Mouse (Mus musculus): ENCODE data around the gene Rnase9. TPM values are rescaled to one million over a fixed set of nuclear protein-coding genes. Genes with fewer than 3 reads are reported as not detected.

Gene Rnase9
- total RNA-seq (2014; rRNA removed) (not detected in 2 replicates), polyA plus RNA-seq (2015; fragmentation: Nextera tagmentation; extraction: Ambion mirVana) (not detected in 2 replicates)

DNA sequence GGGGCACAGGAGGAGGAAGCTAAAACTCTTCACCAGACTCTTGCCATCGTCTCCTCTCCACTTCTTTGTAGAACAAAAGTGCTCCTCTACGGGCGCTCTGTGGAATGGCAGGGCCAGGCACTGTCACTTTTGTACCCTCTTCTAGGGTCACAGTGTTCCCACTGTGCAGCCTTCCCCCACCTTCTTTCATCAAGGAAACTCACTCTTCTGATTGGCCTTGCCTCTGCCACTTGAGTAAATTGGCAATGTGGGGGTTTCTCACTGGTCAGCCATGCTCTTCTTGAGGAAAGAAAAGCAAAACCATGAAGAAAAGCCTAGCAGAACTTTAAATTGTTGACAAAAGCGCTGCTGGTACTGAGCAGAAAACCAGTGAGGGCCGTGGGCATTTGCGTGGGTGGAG, at the start of gene Rnase9:
Gene Rnase9 (minus strand): TSS at position 101 of the 400 bp plus-strand sequence.
- TF ChIP-seq CTCF (IDR thresholded peaks at IDR 0.05; ENCODE audit: low read depth) = no peak
- no peak for DNase-seq (ENCODE audit: low spot score)
- Histone ChIP-seq H3K4me1 (ENCODE audit: insufficient read depth, low read length) (no peaks in the 10 kb centered on the region), H3K36me3 (ENCODE audit: insufficient read depth, low read length) (no peaks in the 10 kb centered on the region), H3K27me3 (ENCODE audit: insufficient read depth, low read length) (no peaks in the 10 kb centered on the region), H3K27ac (no peak within 1 kb of the TSS), H3K9me3 (ENCODE audit: low read length) (no peaks in the 10 kb centered on the region), H3K9ac (replicated peaks; ENCODE audit: low read length) (no peak within 1 kb of the TSS), H3K4me3 (ENCODE audit: low read length) (no peak within 1 kb of the TSS), H3K4me2 (ENCODE audit: low read depth, low read length) (no peak within 1 kb of the TSS)
- ATAC-seq = no peak
- 58% methylated on average over 6 of the region's 6 CpGs for WGBS

DNA sequence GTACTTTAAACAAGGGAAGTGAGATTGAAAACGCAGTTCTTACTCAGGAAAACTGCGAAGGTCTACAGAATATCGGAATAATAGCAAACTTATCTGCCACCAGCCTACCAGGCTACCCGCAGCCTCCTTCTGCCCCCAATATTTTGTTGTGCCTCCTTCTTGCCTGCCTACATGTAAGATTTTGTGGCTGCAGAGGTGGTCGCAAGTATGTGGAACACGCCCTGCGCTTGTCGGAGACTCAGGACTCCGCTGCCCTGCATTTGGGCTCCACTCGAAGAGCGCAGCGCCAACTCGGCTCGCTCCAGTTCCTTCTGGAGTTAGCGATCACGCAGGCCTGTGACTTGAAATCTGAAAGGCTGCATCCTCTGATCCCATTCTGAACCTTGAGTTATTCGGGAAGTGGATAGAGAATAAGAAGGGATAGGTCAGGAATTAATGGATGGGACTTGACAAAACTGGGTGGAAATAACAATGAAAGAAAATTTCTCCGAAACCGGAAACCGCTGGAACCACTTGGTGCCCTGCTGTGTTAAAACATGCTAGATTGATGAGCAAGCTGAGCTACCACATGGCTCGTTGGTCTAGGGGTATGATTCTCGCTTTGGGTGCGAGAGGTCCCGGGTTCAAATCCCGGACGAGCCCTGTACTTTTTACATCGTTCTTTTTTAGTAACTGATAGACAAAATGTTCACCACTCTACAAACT, 48.6 kb upstream of the Rnase9 start:
- Histone ChIP-seq H3K9me3 (ENCODE audit: low read length) (no peaks in the 10 kb centered on the region), H3K36me3 (ENCODE audit: insufficient read depth, low read length) (no peaks in the 10 kb centered on the region), H3K27ac (peak overlapping the region; percentile 84), H3K27me3 (ENCODE audit: insufficient read depth, low read length) (no peaks in the 10 kb centered on the region), H3K9ac (replicated peaks; ENCODE audit: low read length) (peak overlapping the region; percentile 60), H3K4me1 (ENCODE audit: insufficient read depth, low read length) (no peaks in the 10 kb centered on the region), H3K4me3 (ENCODE audit: low read length) (peak overlapping the region; percentile 63), H3K4me2 (ENCODE audit: low read depth, low read length) (peak overlapping the region; percentile 75)
- WGBS = under 1% methylated on average over 27 of the region's 27 CpGs
- TF ChIP-seq CTCF (IDR thresholded peaks at IDR 0.05; ENCODE audit: low read depth) = no peak
- peak; percentile 90 for DNase-seq (ENCODE audit: low spot score)
- peak; percentile 61 for ATAC-seq

GRCm38 (mm10) chr14:51089674-51090076, 48.0 kb upstream of the Rnase9 start:
- ATAC-seq (no peak), DNase-seq (ENCODE audit: low spot score) (no peak)
- H3K27ac ChIP-seq = peak overlapping the region; percentile 84
- H3K36me3 ChIP-seq (ENCODE audit: insufficient read depth, low read length) = no peaks in the 10 kb centered on the region
- under 1% methylated on average over 15 of the region's 15 CpGs for WGBS
- no peaks in the 10 kb centered on the region for H3K9me3 ChIP-seq (ENCODE audit: low read length)
- no peaks in the 10 kb centered on the region for H3K27me3 ChIP-seq (ENCODE audit: insufficient read depth, low read length)
- no peak for TF ChIP-seq CTCF (IDR thresholded peaks at IDR 0.05; ENCODE audit: low read depth)
- peak overlapping the region; percentile 75 for H3K4me2 ChIP-seq (ENCODE audit: low read depth, low read length)
- peak overlapping the region; percentile 35 for H3K9ac ChIP-seq (replicated peaks; ENCODE audit: low read length)
- H3K4me3 ChIP-seq (ENCODE audit: low read length) = peak overlapping the region; percentile 63
- no peaks in the 10 kb centered on the region for H3K4me1 ChIP-seq (ENCODE audit: insufficient read depth, low read length)

- Histone ChIP-seq H3K9me3 (ENCODE audit: low read length) (no peaks in the 10 kb centered on the region), H3K4me2 (ENCODE audit: low read depth, low read length) (peak overlapping the region; percentile 75), H3K4me1 (ENCODE audit: insufficient read depth, low read length) (no peaks in the 10 kb centered on the region), H3K36me3 (ENCODE audit: insufficient read depth, low read length) (no peaks in the 10 kb centered on the region), H3K9ac (replicated peaks; ENCODE audit: low read length) (peak overlapping the region; percentile 55), H3K4me3 (ENCODE audit: low read length) (peak overlapping the region; percentile 63), H3K27me3 (ENCODE audit: insufficient read depth, low read length) (no peaks in the 10 kb centered on the region), H3K27ac (peak overlapping the region; percentile 84)
- WGBS = under 1% methylated on average over 34 of the region's 34 CpGs
- DNase-seq (ENCODE audit: low spot score) (peak; percentile 97), ATAC-seq (peak; percentile 93)
- TF ChIP-seq CTCF (IDR thresholded peaks at IDR 0.05; ENCODE audit: low read depth) = no peak
These were observed 47.5 kb upstream of the Rnase9 start for GRCm38 (mm10) chr14:51088970-51089673.

DNA sequence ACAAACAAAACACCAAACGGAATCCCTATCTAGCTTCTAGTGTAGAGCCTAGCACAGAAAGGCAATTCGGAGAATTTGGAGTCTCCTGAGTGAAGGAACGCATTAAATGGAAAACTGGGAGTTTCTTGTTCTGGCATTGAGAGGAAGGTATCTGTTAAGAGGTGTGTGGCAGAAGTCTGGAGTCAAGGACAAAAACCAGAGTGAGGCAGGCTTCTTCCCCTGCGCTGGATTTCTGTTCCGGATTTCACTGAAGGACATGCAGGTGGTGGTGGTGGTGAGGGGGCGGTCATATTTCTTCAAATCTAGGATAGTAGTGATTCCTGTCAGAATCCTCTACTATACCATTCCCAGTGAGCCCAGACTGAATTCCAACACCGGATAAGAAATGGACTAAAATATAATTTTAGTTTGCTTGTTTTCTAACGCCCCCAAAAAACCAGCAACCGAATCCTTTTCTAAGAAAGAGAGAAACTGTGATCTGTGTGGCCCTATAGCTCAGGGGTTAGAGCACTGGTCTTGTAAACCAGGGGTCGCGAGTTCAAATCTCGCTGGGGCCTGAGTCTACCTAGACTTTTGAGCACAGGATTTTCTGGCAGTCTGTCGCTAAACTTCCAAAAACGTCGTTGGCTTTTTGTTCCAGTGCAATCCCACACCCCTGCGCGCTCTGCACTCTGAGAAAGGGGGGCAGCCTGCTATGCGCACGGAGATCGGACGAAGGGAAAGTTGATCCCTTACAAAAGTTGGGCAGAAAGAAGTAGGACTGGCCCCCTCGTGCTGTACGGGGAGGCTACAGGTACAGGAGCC, 46.7 kb upstream of the Rnase9 start:
- peak; percentile 30 for ATAC-seq

GRCm38 (mm10) chr14:51087762-51088161, 46.1 kb upstream of the Rnase9 start:
- no peaks in the 10 kb centered on the region for H3K4me1 ChIP-seq (ENCODE audit: insufficient read depth, low read length)
- H3K4me2 ChIP-seq (ENCODE audit: low read depth, low read length) = peak overlapping the region; percentile 75
- peak; percentile 39 for DNase-seq (ENCODE audit: low spot score)
- H3K4me3 ChIP-seq (ENCODE audit: low read length) = peak overlapping the region; percentile 63
- no peak overlapping the region; the same call in 1 of the 2 replicates for H3K9ac ChIP-seq (replicated peaks; ENCODE audit: low read length)
- 11% methylated on average over 9 of the region's 9 CpGs for WGBS
- H3K9me3 ChIP-seq (ENCODE audit: low read length) = no peaks in the 10 kb centered on the region
- no peak for TF ChIP-seq CTCF (IDR thresholded peaks at IDR 0.05; ENCODE audit: low read depth)
- ATAC-seq = no peak
- H3K27ac ChIP-seq = peak overlapping the region; percentile 84; the same call in 1 of the 2 replicates
- H3K27me3 ChIP-seq (ENCODE audit: insufficient read depth, low read length) = no peaks in the 10 kb centered on the region
- H3K36me3 ChIP-seq (ENCODE audit: insufficient read depth, low read length) = no peaks in the 10 kb centered on the region

More for the DNA sequence above, 46.7 kb upstream of the Rnase9 start:
- Histone ChIP-seq H3K27me3 (ENCODE audit: insufficient read depth, low read length) (no peaks in the 10 kb centered on the region), H3K4me3 (ENCODE audit: low read length) (peak overlapping the region; percentile 63), H3K9ac (replicated peaks; ENCODE audit: low read length) (peak overlapping the region; percentile 55), H3K36me3 (ENCODE audit: insufficient read depth, low read length) (no peaks in the 10 kb centered on the region), H3K9me3 (ENCODE audit: low read length) (no peaks in the 10 kb centered on the region), H3K4me2 (ENCODE audit: low read depth, low read length) (peak overlapping the region; percentile 75), H3K4me1 (ENCODE audit: insufficient read depth, low read length) (no peaks in the 10 kb centered on the region), H3K27ac (peak overlapping the region; percentile 84; the same call in 1 of the 2 replicates)
- DNase-seq (ENCODE audit: low spot score) = peak; percentile 84
- TF ChIP-seq CTCF (IDR thresholded peaks at IDR 0.05; ENCODE audit: low read depth) = no peak
- under 1% methylated on average over 23 of the region's 23 CpGs for WGBS
